Mouse (Mus musculus): Measurements from ENCODE around the gene Wdr76. TPM values are rescaled to one million over a fixed set of nuclear protein-coding genes. Genes with fewer than 3 reads are reported as not detected.
"Not testable (repeated sequence)": the region's sequence is repeated elsewhere in the genome, so short reads cannot be mapped to it uniquely, and the experiment has no call there.

Gene Wdr76
- polyA plus RNA-seq (2014; fragmentation: Nextera tagmentation; extraction: Ambion mirVana): 11.4 and 12.6 TPM in 2 replicates

GRCm38 (mm10) chr2:121505942-121506882 is at the start of gene Wdr76, which contains the start of gene Mfap1a:
TSS of gene Wdr76 (plus strand) at chr2:121506723.
TSS of gene Mfap1a (minus strand) at chr2:121506665.
- not testable (repeated sequence) for H3K36me3 ChIP-seq (ENCODE audit: control insufficient read depth, insufficient read depth, low read length); H3K27ac ChIP-seq (ENCODE audit: low read depth, low read length); H3K4me1 ChIP-seq (replicated peaks; ENCODE audit: control insufficient read depth, insufficient read depth, low read length); H3K27me3 ChIP-seq (ENCODE audit: control insufficient read depth, insufficient read depth, low read length); H3K9me3 ChIP-seq (ENCODE audit: control insufficient read depth, low read length)
- WGBS: 4% methylated on average over 38 of the region's 42 CpGs
- ATAC-seq (ENCODE audit: low FRiP score) (peak; percentile 91), DNase-seq (ENCODE audit: low spot score) (peak; percentile 90)
- H3K9ac ChIP-seq (ENCODE audit: low read depth, low read length): peak within 1 kb of the TSS; percentile 67
- H3K4me2 ChIP-seq (replicated peaks; ENCODE audit: low read depth, low read length): peak within 1 kb of the TSS; percentile 46
- H3K4me3 ChIP-seq (ENCODE audit: low read depth, low read length): peak within 1 kb of the TSS; percentile 52

- no peak overlapping the region for H3K4me2 ChIP-seq (replicated peaks; ENCODE audit: low read depth, low read length)
- H3K27me3 ChIP-seq (ENCODE audit: control insufficient read depth, insufficient read depth, low read length): no peaks in the 10 kb centered on the region
- H3K4me3 ChIP-seq (ENCODE audit: low read depth, low read length): no peak overlapping the region
- DNase-seq (ENCODE audit: low spot score) (no peak), ATAC-seq (ENCODE audit: low FRiP score) (no peak)
- WGBS: 72% methylated on average over 2 of the region's 2 CpGs
- H3K4me1 ChIP-seq (replicated peaks; ENCODE audit: control insufficient read depth, insufficient read depth, low read length): no peaks in the 10 kb centered on the region
- no peak overlapping the region for H3K9ac ChIP-seq (ENCODE audit: low read depth, low read length)
- H3K27ac ChIP-seq (ENCODE audit: low read depth, low read length): no peak overlapping the region
- H3K36me3 ChIP-seq (ENCODE audit: control insufficient read depth, insufficient read depth, low read length): no peaks in the 10 kb centered on the region
- H3K9me3 ChIP-seq (ENCODE audit: control insufficient read depth, low read length): no peaks in the 10 kb centered on the region
Observed at GRCm38 (mm10) chr2:121460071-121460470, 46.5 kb upstream of the Wdr76 start.

- H3K4me3 ChIP-seq (ENCODE audit: low read depth, low read length); H3K4me1 ChIP-seq (replicated peaks; ENCODE audit: control insufficient read depth, insufficient read depth, low read length); H3K27ac ChIP-seq (ENCODE audit: low read depth, low read length); H3K9me3 ChIP-seq (ENCODE audit: control insufficient read depth, low read length); H3K4me2 ChIP-seq (replicated peaks; ENCODE audit: low read depth, low read length); H3K36me3 ChIP-seq (ENCODE audit: control insufficient read depth, insufficient read depth, low read length); H3K27me3 ChIP-seq (ENCODE audit: control insufficient read depth, insufficient read depth, low read length); H3K9ac ChIP-seq (ENCODE audit: low read depth, low read length); DNase-seq (ENCODE audit: low spot score); ATAC-seq (ENCODE audit: low FRiP score): not testable (repeated sequence)
- WGBS: 61% methylated on average over 2 of the region's 6 CpGs
Observed at GRCm38 (mm10) chr2:121468982-121469381, 37.5 kb upstream of the Wdr76 start.

GRCm38 (mm10) chr2:121472783-121473182 is 33.7 kb upstream of the Wdr76 start:
- not testable (repeated sequence) for H3K4me2 ChIP-seq (replicated peaks; ENCODE audit: low read depth, low read length); H3K9me3 ChIP-seq (ENCODE audit: control insufficient read depth, low read length); H3K9ac ChIP-seq (ENCODE audit: low read depth, low read length); H3K27me3 ChIP-seq (ENCODE audit: control insufficient read depth, insufficient read depth, low read length); H3K4me1 ChIP-seq (replicated peaks; ENCODE audit: control insufficient read depth, insufficient read depth, low read length); DNase-seq (ENCODE audit: low spot score); H3K4me3 ChIP-seq (ENCODE audit: low read depth, low read length); ATAC-seq (ENCODE audit: low FRiP score); H3K27ac ChIP-seq (ENCODE audit: low read depth, low read length); H3K36me3 ChIP-seq (ENCODE audit: control insufficient read depth, insufficient read depth, low read length)
- 96% methylated on average over 3 of the region's 3 CpGs for WGBS

- not testable (repeated sequence) for H3K36me3 ChIP-seq (ENCODE audit: control insufficient read depth, insufficient read depth, low read length); H3K4me1 ChIP-seq (replicated peaks; ENCODE audit: control insufficient read depth, insufficient read depth, low read length); H3K27ac ChIP-seq (ENCODE audit: low read depth, low read length); H3K27me3 ChIP-seq (ENCODE audit: control insufficient read depth, insufficient read depth, low read length); H3K9me3 ChIP-seq (ENCODE audit: control insufficient read depth, low read length)
- Histone ChIP-seq H3K4me3 (ENCODE audit: low read depth, low read length) (peak within 1 kb of the TSS; percentile 46), H3K4me2 (replicated peaks; ENCODE audit: low read depth, low read length) (peak within 1 kb of the TSS; percentile 58), H3K9ac (ENCODE audit: low read depth, low read length) (peak within 1 kb of the TSS; percentile 49)
- WGBS: 6% methylated on average over 38 of the region's 41 CpGs
- ATAC-seq (ENCODE audit: low FRiP score) (peak; percentile 94), DNase-seq (ENCODE audit: low spot score) (peak; percentile 88)
Observed at GRCm38 (mm10) chr2:121473301-121474179, 33.0 kb upstream of the Wdr76 start, which contains the start of gene Mfap1b. TSS of gene Mfap1b (minus strand) at chr2:121474067.

- WGBS: 36% methylated on average over 8 of the region's 8 CpGs
- peak overlapping the region; percentile 23 for H3K9ac ChIP-seq (ENCODE audit: low read depth, low read length)
- no peaks in the 10 kb centered on the region for H3K36me3 ChIP-seq (ENCODE audit: control insufficient read depth, insufficient read depth, low read length)
- peak overlapping the region; percentile 46 for H3K4me3 ChIP-seq (ENCODE audit: low read depth, low read length)
- H3K27me3 ChIP-seq (ENCODE audit: control insufficient read depth, insufficient read depth, low read length): no peaks in the 10 kb centered on the region
- no peaks in the 10 kb centered on the region for H3K9me3 ChIP-seq (ENCODE audit: control insufficient read depth, low read length)
- no peaks in the 10 kb centered on the region for H3K4me1 ChIP-seq (replicated peaks; ENCODE audit: control insufficient read depth, insufficient read depth, low read length)
- DNase-seq (ENCODE audit: low spot score) (no peak), ATAC-seq (ENCODE audit: low FRiP score) (no peak; the same call in 1 of the 2 replicates)
- no peak overlapping the region for H3K27ac ChIP-seq (ENCODE audit: low read depth, low read length)
- peak overlapping the region; percentile 58; the same call in 1 of the 2 replicates for H3K4me2 ChIP-seq (replicated peaks; ENCODE audit: low read depth, low read length)
Observed at GRCm38 (mm10) chr2:121474180-121474535, 32.4 kb upstream of the Wdr76 start.

GRCm38 (mm10) chr2:121475306-121475705 is 31.2 kb upstream of the Wdr76 start:
- not testable (repeated sequence) for H3K4me3 ChIP-seq (ENCODE audit: low read depth, low read length); H3K9me3 ChIP-seq (ENCODE audit: control insufficient read depth, low read length); H3K4me1 ChIP-seq (replicated peaks; ENCODE audit: control insufficient read depth, insufficient read depth, low read length); H3K4me2 ChIP-seq (replicated peaks; ENCODE audit: low read depth, low read length); H3K27ac ChIP-seq (ENCODE audit: low read depth, low read length); H3K27me3 ChIP-seq (ENCODE audit: control insufficient read depth, insufficient read depth, low read length); H3K36me3 ChIP-seq (ENCODE audit: control insufficient read depth, insufficient read depth, low read length); ATAC-seq (ENCODE audit: low FRiP score); DNase-seq (ENCODE audit: low spot score); H3K9ac ChIP-seq (ENCODE audit: low read depth, low read length)
- WGBS: 97% methylated on average over 2 of the region's 2 CpGs

- WGBS: 72% methylated on average over 3 of the region's 3 CpGs
- no peak overlapping the region for H3K27ac ChIP-seq (ENCODE audit: low read depth, low read length)
- H3K36me3 ChIP-seq (ENCODE audit: control insufficient read depth, insufficient read depth, low read length): no peaks in the 10 kb centered on the region
- no peaks in the 10 kb centered on the region for H3K9me3 ChIP-seq (ENCODE audit: control insufficient read depth, low read length)
- no peak overlapping the region for H3K4me2 ChIP-seq (replicated peaks; ENCODE audit: low read depth, low read length)
- H3K9ac ChIP-seq (ENCODE audit: low read depth, low read length): no peak overlapping the region
- no peaks in the 10 kb centered on the region for H3K4me1 ChIP-seq (replicated peaks; ENCODE audit: control insufficient read depth, insufficient read depth, low read length)
- H3K4me3 ChIP-seq (ENCODE audit: low read depth, low read length): no peak overlapping the region
- no peak for DNase-seq (ENCODE audit: low spot score)
- ATAC-seq (ENCODE audit: low FRiP score): no peak
- no peaks in the 10 kb centered on the region for H3K27me3 ChIP-seq (ENCODE audit: control insufficient read depth, insufficient read depth, low read length)
Observed at GRCm38 (mm10) chr2:121477491-121478266, 28.8 kb upstream of the Wdr76 start.

All from hindbrain, embryonic 11.5 days (tissue).